Mouse (Mus musculus) CH12.LX (cell line): ENCODE data around the gene Mmp14. TPM values are rescaled to one million over a fixed set of nuclear protein-coding genes. Genes with fewer than 3 reads are reported as not detected.

Experiments
- DNase-seq: peaks from one replicate; pipeline ENCODE4 v3.0.0-alpha.2; 2013; ENCODE audit errors: extremely low read depth
- H3K27ac ChIP-seq: 2 replicates; pipeline ENCODE4 v1.5.1; 2012; ENCODE audit warnings: low read depth, mild to moderate bottlenecking, control low read depth, moderate library complexity; ENCODE audit not compliant: insufficient read depth
- H3K27me3 ChIP-seq: replicated peaks from 2 replicates; pipeline ENCODE3; 2012; ENCODE audit warnings: inconsistent platforms
- H3K36me3 ChIP-seq, 2 experiments: replicated peaks in 1 of 2; 2 replicates each; pipeline versions ENCODE3 to v1.6.1; 2012; ENCODE audit warnings: inconsistent platforms in 1 of 2, low read length in 1 of 2, mild to moderate bottlenecking in 1 of 2, mixed read lengths in 1 of 2, moderate library complexity in 1 of 2; ENCODE audit not compliant: control insufficient read depth in 1 of 2, insufficient read depth in 1 of 2
- H3K4me1 ChIP-seq, 2 experiments: 2 replicates each; pipeline ENCODE4 v1.6.1; 2012; ENCODE audit warnings: inconsistent platforms in 1 of 2, moderate library complexity in 1 of 2; ENCODE audit not compliant: insufficient read depth in 2 of 2, control insufficient read depth in 1 of 2
- H3K4me2 ChIP-seq: 2 replicates; pipeline ENCODE4 v1.6.1; 2012; ENCODE audit warnings: low read depth, mild to moderate bottlenecking, control low read depth; ENCODE audit not compliant: poor library complexity, insufficient read depth, severe bottlenecking
- H3K4me3 ChIP-seq, 3 experiments: fragments of 150-350 bp in 1 of 3; sonication (generic) in 1 of 3; replicated peaks in 1 of 3; 2 replicates each; pipeline versions ENCODE3 to v1.5.1; 2011 to 2012; ENCODE audit warnings: low read depth in 2 of 3, low read length in 2 of 3, mild to moderate bottlenecking in 2 of 3, moderate library complexity in 2 of 3, control low read depth in 1 of 3, improper control_type of control experiment in 1 of 3, inconsistent platforms in 1 of 3, mixed read lengths in 1 of 3; ENCODE audit not compliant: poor library complexity in 1 of 3
- H3K79me2 ChIP-seq: replicated peaks from 2 replicates; pipeline ENCODE4 v1.6.1; 2012; ENCODE audit warnings: mild to moderate bottlenecking, moderate library complexity; ENCODE audit not compliant: control insufficient read depth, poor library complexity, insufficient read depth, severe bottlenecking; ENCODE audit errors: extremely low read depth
- H3K9ac ChIP-seq: 2 replicates; pipeline ENCODE4 v1.6.1; 2012; ENCODE audit warnings: low read depth, mild to moderate bottlenecking, control low read depth, moderate library complexity; ENCODE audit not compliant: insufficient read depth
- H3K9me3 ChIP-seq: replicated peaks from 2 replicates; pipeline ENCODE3; 2012; ENCODE audit warnings: low read length, inconsistent platforms, mixed read lengths
- CHD2 ChIP-seq: IDR thresholded peaks from 2 replicates; pipeline ENCODE4 v1.6.1; 2011; ENCODE audit warnings: low read length, improper control_type of control experiment
- CTCF ChIP-seq, 2 experiments: IDR thresholded peaks in 1 of 2; conservative IDR thresholded peaks in 1 of 2; 2 replicates each; pipeline ENCODE4 v1.5.1; 2011 to 2012; ENCODE audit warnings: low read depth in 2 of 2, low read length in 2 of 2, improper control_type of control experiment in 1 of 2, inconsistent platforms in 1 of 2, mild to moderate bottlenecking in 1 of 2, moderate library complexity in 1 of 2
- ELF1 ChIP-seq: IDR thresholded peaks from 2 replicates; pipeline ENCODE4 v1.6.1; 2014; ENCODE audit warnings: low read depth, mild to moderate bottlenecking, inconsistent platforms, low read length, improper control_type of control experiment
- EP300 ChIP-seq: IDR thresholded peaks from 2 replicates; pipeline ENCODE4 v1.6.1; 2011; ENCODE audit warnings: low read length, improper control_type of control experiment
- ETS1 ChIP-seq: conservative IDR thresholded peaks from 2 replicates; pipeline ENCODE4 v1.6.1; 2012; ENCODE audit warnings: low read depth, mild to moderate bottlenecking, inconsistent platforms, low read length, improper control_type of control experiment, moderate library complexity
- KAT2A ChIP-seq: IDR thresholded peaks from 2 replicates; pipeline ENCODE4 v1.6.1; 2012; ENCODE audit warnings: low read length, improper control_type of control experiment, inconsistent platforms; ENCODE audit not compliant: insufficient replicate concordance
- MEF2A ChIP-seq: IDR thresholded peaks from 2 replicates; pipeline ENCODE4 v1.6.1; 2014; ENCODE audit warnings: low read depth, mild to moderate bottlenecking, inconsistent platforms, low read length, improper control_type of control experiment, borderline replicate concordance
- MYC ChIP-seq: IDR thresholded peaks from 2 replicates; pipeline ENCODE4 v1.6.1; 2011; ENCODE audit warnings: low read depth, mild to moderate bottlenecking, improper control_type of control experiment, low read length
- PAX5 ChIP-seq: IDR thresholded peaks from 2 replicates; pipeline ENCODE4 v1.6.1; 2012; ENCODE audit warnings: low read length, inconsistent platforms, mixed read lengths
- POLR2A ChIP-seq: IDR thresholded peaks from 2 replicates; pipeline ENCODE4 v1.6.1; 2011; ENCODE audit warnings: low read depth, mild to moderate bottlenecking, improper control_type of control experiment, low read length
- RAD21 ChIP-seq: IDR thresholded peaks from 2 replicates; pipeline ENCODE4 v1.6.1; 2011; ENCODE audit warnings: low read depth, mild to moderate bottlenecking, low read length, improper control_type of control experiment, moderate library complexity
- RCOR1 ChIP-seq: conservative IDR thresholded peaks from 2 replicates; pipeline ENCODE4 v1.6.1; 2012; ENCODE audit warnings: low read depth, mild to moderate bottlenecking, inconsistent platforms, low read length, improper control_type of control experiment
- SMC3 ChIP-seq: IDR thresholded peaks from 2 replicates; pipeline ENCODE4 v1.6.1; 2011; ENCODE audit warnings: low read depth, low read length, improper control_type of control experiment
- TBP ChIP-seq: conservative IDR thresholded peaks from 2 replicates; pipeline ENCODE4 v1.6.1; 2011; ENCODE audit warnings: low read depth, low read length, improper control_type of control experiment
- TCF12 ChIP-seq: IDR thresholded peaks from 2 replicates; pipeline ENCODE4 v1.6.1; 2014; ENCODE audit warnings: low read depth, mild to moderate bottlenecking, inconsistent platforms, low read length, improper control_type of control experiment
- UBTF ChIP-seq: IDR thresholded peaks from 2 replicates; pipeline ENCODE4 v1.6.1; 2012; ENCODE audit warnings: low read depth, mild to moderate bottlenecking, inconsistent platforms, low read length, improper control_type of control experiment, moderate library complexity
- dilution Hi-C: fragments of 300-500 bp; cut with MboI; formaldehyde crosslinking; loops from 2 replicates; pipeline ENCODE4 v1.14.3; 2020; ENCODE audit warnings: low sequenced_read_pairs; ENCODE audit not compliant: extremely low pct_unique_long_range_greater_than_20kb, extremely low pct_ligation_motif_present
- in situ Hi-C: fragments of 300-500 bp; cut with MboI; formaldehyde crosslinking; loops from 3 replicates; pipeline ENCODE4 v1.14.3; 2019; ENCODE audit warnings: low sequenced_read_pairs, low pct_ligation_motif_present, low pct_unique_long_range_greater_than_20kb, mixed read lengths
- polyA plus RNA-seq: library from polyadenylated mRNA; unstranded; fragments of >175 nt; gene quantifications from 2 replicates; pipeline ENCODE4 v1.2.1, GENCODE M21; 2012; ENCODE audit warnings: low read depth; ENCODE audit not compliant: insufficient read length
- total RNA-seq, 2 experiments: library from RNA; depleted of rRNA; stranded (reverse); fragments of 300-350 nt in 1 of 2; fragments of >200 nt in 1 of 2; gene quantifications; 2 replicates each; pipeline ENCODE4 v1.2.3; 2012 to 2014

Mmp14 gene
- total and polyA plus RNA-seq, 3 experiments, result 0.08 TPM; not detected in 1

DNA sequence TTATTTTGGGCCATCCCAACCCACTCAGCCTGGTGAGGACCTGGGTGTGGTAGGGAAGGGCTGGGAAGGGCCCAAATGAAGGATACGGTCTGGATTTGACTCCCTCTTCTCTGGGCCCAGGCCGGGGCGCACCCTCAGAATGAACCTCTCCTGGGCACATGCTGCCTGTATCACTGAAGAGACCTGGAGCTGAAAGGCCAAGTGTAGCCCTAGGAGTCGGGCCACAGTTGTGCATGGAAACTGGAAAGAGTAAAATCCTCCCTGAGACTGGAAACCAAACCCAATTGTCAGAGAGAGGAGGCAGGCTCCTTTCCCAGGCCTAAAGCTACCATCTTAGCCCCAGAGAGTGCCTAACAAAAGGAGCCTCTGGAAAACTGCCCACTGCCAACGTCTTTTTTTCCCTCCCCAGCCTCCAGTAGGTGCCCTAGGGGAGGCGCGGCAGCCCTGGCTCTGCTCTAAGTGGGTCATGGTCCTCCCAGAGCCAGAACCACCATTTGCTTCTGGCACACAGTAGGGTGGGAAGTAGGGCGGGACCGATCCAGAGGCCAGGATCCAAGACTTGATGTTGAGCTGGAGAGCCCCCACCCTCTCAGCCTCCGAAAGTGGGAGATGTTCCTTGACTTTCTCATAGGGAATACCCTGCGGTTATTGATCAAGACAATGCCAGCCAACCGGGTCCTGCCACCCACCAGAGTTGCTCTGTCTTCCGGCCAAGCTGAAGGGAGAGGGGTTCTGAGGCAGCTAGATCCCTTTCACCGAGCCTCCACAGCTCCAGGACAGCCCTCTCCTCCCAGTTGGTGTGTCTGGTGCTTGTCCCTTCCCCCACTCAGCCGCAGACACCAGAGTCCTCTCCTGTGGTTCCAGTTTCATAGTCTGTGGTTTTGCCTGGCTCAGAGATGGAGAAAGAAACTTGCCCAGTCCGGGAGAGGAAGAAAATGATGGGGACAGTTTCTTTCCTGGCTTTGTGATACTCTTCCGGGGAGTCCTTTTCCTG lies 1.7 kb downstream of the Mmp14 start:
- no peaks in the 10 kb centered on the region for H3K79me2 ChIP-seq
- no peak overlapping the region for H3K9ac ChIP-seq
- no peak overlapping the region for H3K27ac ChIP-seq
- no peak for DNase-seq
- no peak overlapping the region for H3K4me3 ChIP-seq
- H3K4me2 ChIP-seq, result no peak overlapping the region
- H3K4me1 ChIP-seq, result peaks cover 14 to 28% of the 10 kb centered on the region in 2 experiments
- H3K36me3 ChIP-seq, result peaks cover 13 to 28% of the 10 kb centered on the region in 2 experiments
- H3K27me3 ChIP-seq, result no peaks in the 10 kb centered on the region
- dilution Hi-C loops (no loop called here), in situ Hi-C loops (loop anchor here (10.0 kb wide), 1 partner anchor 198 kb away; no protein-coding TSS in a partner anchor)
- no peaks in the 10 kb centered on the region for H3K9me3 ChIP-seq
- TF ChIP-seq POLR2A, result no peak
- 0 out of 2 replicates have a peak, but pooled peaks have one; percentile 21 for TF ChIP-seq CHD2

DNA sequence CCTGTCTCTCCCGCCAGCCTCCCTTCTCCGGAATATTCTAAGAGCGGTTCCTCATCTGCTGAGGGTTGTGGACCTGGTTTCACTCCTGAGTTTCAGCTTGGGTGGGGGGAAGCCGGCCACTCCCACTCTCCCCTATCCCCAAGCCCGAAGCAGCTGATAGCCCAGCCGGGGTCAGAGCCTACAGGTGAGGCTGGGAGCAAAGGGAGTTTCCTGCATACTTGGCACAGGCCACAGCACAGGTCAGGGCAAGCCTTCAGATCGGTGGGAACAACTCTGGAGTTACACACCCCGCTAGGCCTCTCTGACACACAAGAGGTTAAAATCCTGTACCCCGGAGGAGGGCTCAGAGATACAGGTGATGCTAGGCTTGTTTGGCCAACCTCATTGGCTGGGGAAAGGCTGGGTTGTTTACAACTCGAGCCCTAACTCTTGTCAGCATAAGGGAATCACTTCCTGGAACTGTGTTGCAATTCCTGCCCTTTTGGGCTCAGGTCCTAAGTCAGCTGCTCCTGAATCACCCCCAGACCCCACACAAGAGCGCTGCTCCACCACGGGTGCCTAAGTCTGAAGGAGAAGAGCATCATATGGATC lies 2.6 kb downstream of the Mmp14 start:
- dilution Hi-C loops, result no loop called here
- H3K4me1 ChIP-seq, result peaks cover 14 to 24% of the 10 kb centered on the region in 2 experiments
- no peaks in the 10 kb centered on the region for H3K79me2 ChIP-seq
- no peak for DNase-seq
- H3K36me3 ChIP-seq, result peaks cover 10 to 20% of the 10 kb centered on the region in 2 experiments
- in situ Hi-C loops, result loop anchor here (10.0 kb wide), 1 partner anchor 199 kb away; no protein-coding TSS in a partner anchor
- TF ChIP-seq UBTF (no peak), RCOR1 (no peak), POLR2A (no peak), TCF12 (no peak), ETS1 (no peak), SMC3 (no peak), MYC (no peak), PAX5 (no peak), KAT2A (no peak), MEF2A (no peak), TBP (no peak), ELF1 (no peak), RAD21 (no peak), EP300 (no peak), CTCF (conservative IDR thresholded peaks at IDR 0.05 in 1 of 2, IDR thresholded peaks at IDR 0.05 in 1 of 2; ENCODE audit: low read depth in 2 of 2, low read length in 2 of 2) (no peak)
- TF ChIP-seq, all 38 proteins: peak for 0
- no peaks in the 10 kb centered on the region for H3K27me3 ChIP-seq
- H3K27ac ChIP-seq, result no peak overlapping the region
- no peak overlapping the region for H3K4me2 ChIP-seq
- H3K9ac ChIP-seq, result no peak overlapping the region
- no peak overlapping the region for H3K4me3 ChIP-seq
- no peaks in the 10 kb centered on the region for H3K9me3 ChIP-seq
